Mouse (Mus musculus) hindbrain, embryonic 10.5 days (tissue): ENCODE measurements at regions not wholly inside any gene's neighbourhood (a gene's known extent, or its start where the extent isn't known, plus 50 kb on each side); places are given as distances from the start of the nearest gene placed in this dataset.
"Not testable (repeated sequence)": the region's sequence is repeated elsewhere in the genome, so short reads cannot be mapped to it uniquely, and the experiment has no call there.

ENCODE experiments used
- DNase-seq: peaks from one replicate; pipeline ENCODE4 v3.0.0-alpha.2; 2017; ENCODE audit warnings: low spot score
- H3K27ac ChIP-seq: fragments of 300-500 bp; sonication (generic); 2 replicates; pipeline ENCODE4 v1.5.1; 2016; ENCODE audit warnings: mild to moderate bottlenecking, moderate library complexity
- H3K27me3 ChIP-seq: fragments of 300-500 bp; sonication (generic); 2 replicates; pipeline ENCODE4 v1.6.1; 2016; ENCODE audit warnings: mild to moderate bottlenecking; ENCODE audit not compliant: poor library complexity, insufficient read depth, severe bottlenecking
- H3K36me3 ChIP-seq: fragments of 300-500 bp; sonication (generic); 2 replicates; pipeline ENCODE4 v1.6.1; 2016; ENCODE audit warnings: mild to moderate bottlenecking, moderate library complexity
- H3K4me1 ChIP-seq: fragments of 300-500 bp; sonication (generic); replicated peaks from 2 replicates; pipeline ENCODE4 v1.6.1; 2016; ENCODE audit warnings: mild to moderate bottlenecking
- H3K4me3 ChIP-seq: fragments of 300-500 bp; sonication (generic); 2 replicates; pipeline ENCODE4 v1.5.1; 2016; ENCODE audit warnings: mild to moderate bottlenecking, moderate library complexity
- H3K9me3 ChIP-seq: fragments of 300-500 bp; sonication (generic); 2 replicates; pipeline ENCODE4 v1.6.1; 2016; ENCODE audit warnings: mild to moderate bottlenecking, moderate library complexity
- WGBS: fragments of 180-500 bp; shearing (Covaris S2); methylation state at CpG from one replicate; pipeline ENCODE4 v1.1.7; 2016; 5-methylcytosine and 5-hydroxymethylcytosine counted together

GRCm38 (mm10) chr15:10088691-10089090 is 88.3 kb upstream of the Prlr start:
- WGBS: 82% methylated on average over 3 of the region's 3 CpGs
- no peaks in the 10 kb centered on the region for H3K36me3 ChIP-seq

GRCm38 (mm10) chr15:10090384-10091092 is 86.5 kb upstream of the Prlr start:
- no peaks in the 10 kb centered on the region for H3K4me1 ChIP-seq
- H3K27me3 ChIP-seq: no peaks in the 10 kb centered on the region
- no peaks in the 10 kb centered on the region for H3K36me3 ChIP-seq
- WGBS: 89% methylated on average over 5 of the region's 5 CpGs
- no peak for DNase-seq
- no peak overlapping the region for H3K4me3 ChIP-seq
- H3K27ac ChIP-seq: no peak overlapping the region
- H3K9me3 ChIP-seq: no peaks in the 10 kb centered on the region

More at GRCm38 (mm10) chr15:10088691-10089090, 88.3 kb upstream of the Prlr start:
- H3K9me3 ChIP-seq: no peaks in the 10 kb centered on the region
- no peak overlapping the region for H3K27ac ChIP-seq
- DNase-seq: no peak
- no peaks in the 10 kb centered on the region for H3K4me1 ChIP-seq
- no peak overlapping the region for H3K4me3 ChIP-seq
- H3K27me3 ChIP-seq: no peaks in the 10 kb centered on the region

GRCm38 (mm10) chr15:10103350-10103749 is 73.7 kb upstream of the Prlr start:
- H3K27me3 ChIP-seq: no peaks in the 10 kb centered on the region
- H3K4me1 ChIP-seq: no peaks in the 10 kb centered on the region
- no peak overlapping the region for H3K4me3 ChIP-seq
- 80% methylated on average over 2 of the region's 2 CpGs for WGBS
- H3K27ac ChIP-seq: no peak overlapping the region
- H3K36me3 ChIP-seq: no peaks in the 10 kb centered on the region
- H3K9me3 ChIP-seq: no peaks in the 10 kb centered on the region
- DNase-seq: no peak

- not testable (repeated sequence) for H3K9me3 ChIP-seq, H3K4me1 ChIP-seq, H3K27ac ChIP-seq, H3K4me3 ChIP-seq, H3K27me3 ChIP-seq, H3K36me3 ChIP-seq, DNase-seq
- 61% methylated on average over 11 of the region's 11 CpGs for WGBS
These were observed 71.6 kb upstream of the Prlr start for GRCm38 (mm10) chr15:10105211-10105976.

- DNase-seq: no peak
- Histone ChIP-seq H3K4me1 (no peaks in the 10 kb centered on the region), H3K4me3 (no peak overlapping the region), H3K36me3 (no peaks in the 10 kb centered on the region), H3K9me3 (no peaks in the 10 kb centered on the region), H3K27me3 (no peaks in the 10 kb centered on the region), H3K27ac (no peak overlapping the region)
- WGBS: 95% methylated on average over 3 of the region's 3 CpGs
These were observed 70.2 kb upstream of the Prlr start for GRCm38 (mm10) chr15:10106853-10107252.
